Mouse (Mus musculus): Measurements from ENCODE around the gene Ckap5. TPM values are rescaled to one million over a fixed set of nuclear protein-coding genes. Genes with fewer than 3 reads are reported as not detected.

Gene Ckap5
- polyA plus RNA-seq, 1 experiment from 2014 or later, result 164 TPM

DNA sequence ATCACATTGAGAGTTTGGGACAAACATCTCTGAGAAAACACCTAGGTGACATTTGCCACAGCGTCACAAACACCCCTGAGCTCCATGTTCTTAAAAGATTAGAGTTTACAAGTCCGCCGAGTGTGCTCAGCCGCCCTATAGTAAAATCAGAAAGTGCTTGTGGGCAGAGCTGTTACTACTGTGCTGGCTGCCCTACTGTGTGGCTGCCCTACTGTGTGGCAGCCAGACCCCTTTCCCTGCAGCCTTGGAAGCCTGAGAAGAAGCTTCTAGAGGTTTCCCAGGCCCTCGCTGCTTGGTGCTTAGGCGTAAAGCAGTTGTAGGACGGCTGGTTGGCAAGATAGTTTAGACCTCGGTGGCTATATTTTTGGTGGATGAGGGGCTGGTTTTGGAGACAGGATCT lies 133.1 kb downstream of the Ckap5 start:
- no peaks in the 10 kb centered on the region for H3K27me3 ChIP-seq
- peaks cover 76% of the 10 kb centered on the region for H3K36me3 ChIP-seq
- H3K9me3 ChIP-seq, result no peaks in the 10 kb centered on the region
- H3K4me1 ChIP-seq, result no peaks in the 10 kb centered on the region
- no peak for ATAC-seq (ENCODE audit: low FRiP score, low read depth)
- 96% methylated on average over 8 of the region's 8 CpGs for WGBS
- no peak overlapping the region for H3K27ac ChIP-seq (replicated peaks)
- H3K9ac ChIP-seq (replicated peaks), result no peak overlapping the region
- no peak overlapping the region for H3K4me2 ChIP-seq (replicated peaks)
- H3K4me3 ChIP-seq, result no peak overlapping the region

DNA sequence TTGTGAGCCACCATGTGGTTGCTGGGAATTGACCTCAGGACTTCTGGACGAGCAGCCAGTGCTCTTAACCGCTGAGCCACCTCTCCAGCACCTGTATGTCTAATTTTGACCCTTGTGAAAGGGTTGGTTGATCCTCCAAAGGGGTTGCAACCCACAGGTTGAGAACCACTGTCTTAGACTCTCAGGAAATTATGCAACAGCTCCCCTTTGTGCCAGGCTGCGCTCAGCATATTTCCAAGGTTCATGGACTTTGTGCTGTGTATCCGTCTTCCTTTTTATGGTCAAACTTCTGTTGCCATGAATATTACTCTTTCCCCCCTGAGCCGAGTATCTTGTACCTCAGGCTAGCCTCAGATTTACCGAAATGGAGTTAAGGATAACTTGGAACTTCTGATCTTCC lies 134.4 kb downstream of the Ckap5 start:
- H3K9me3 ChIP-seq, result no peaks in the 10 kb centered on the region
- no peak for ATAC-seq (ENCODE audit: low FRiP score, low read depth)
- H3K4me3 ChIP-seq, result no peak overlapping the region
- 91% methylated on average over 6 of the region's 6 CpGs for WGBS
- no peaks in the 10 kb centered on the region for H3K27me3 ChIP-seq
- H3K9ac ChIP-seq (replicated peaks), result no peak overlapping the region
- H3K4me2 ChIP-seq (replicated peaks), result no peak overlapping the region
- no peaks in the 10 kb centered on the region for H3K4me1 ChIP-seq
- H3K27ac ChIP-seq (replicated peaks), result no peak overlapping the region
- peaks cover 71% of the 10 kb centered on the region for H3K36me3 ChIP-seq

DNA sequence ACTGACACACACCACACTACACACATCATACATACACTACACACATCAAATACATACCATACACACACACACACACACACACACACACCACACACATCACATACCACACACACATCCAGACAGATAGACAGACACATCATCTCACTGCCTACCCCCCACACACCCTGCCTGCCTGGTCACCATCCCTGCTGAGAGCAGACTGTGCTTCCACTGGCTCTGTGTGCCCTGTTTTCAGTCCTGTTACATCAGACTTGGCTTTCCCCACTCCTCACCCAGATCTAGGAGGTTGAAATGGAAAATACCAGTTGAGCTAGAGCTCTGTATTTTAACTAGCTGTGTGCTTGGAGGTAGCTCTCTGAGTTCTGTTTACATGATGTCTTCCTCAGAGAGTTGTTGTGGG lies 138.2 kb downstream of the Ckap5 start:
- no peak for ATAC-seq (ENCODE audit: low FRiP score, low read depth)
- Histone ChIP-seq H3K27ac (replicated peaks) (no peak overlapping the region), H3K4me1 (no peaks in the 10 kb centered on the region), H3K36me3 (peaks cover 78% of the 10 kb centered on the region), H3K4me3 (no peak overlapping the region), H3K4me2 (replicated peaks) (no peak overlapping the region), H3K9me3 (no peaks in the 10 kb centered on the region), H3K9ac (replicated peaks) (no peak overlapping the region), H3K27me3 (no peaks in the 10 kb centered on the region)

DNA sequence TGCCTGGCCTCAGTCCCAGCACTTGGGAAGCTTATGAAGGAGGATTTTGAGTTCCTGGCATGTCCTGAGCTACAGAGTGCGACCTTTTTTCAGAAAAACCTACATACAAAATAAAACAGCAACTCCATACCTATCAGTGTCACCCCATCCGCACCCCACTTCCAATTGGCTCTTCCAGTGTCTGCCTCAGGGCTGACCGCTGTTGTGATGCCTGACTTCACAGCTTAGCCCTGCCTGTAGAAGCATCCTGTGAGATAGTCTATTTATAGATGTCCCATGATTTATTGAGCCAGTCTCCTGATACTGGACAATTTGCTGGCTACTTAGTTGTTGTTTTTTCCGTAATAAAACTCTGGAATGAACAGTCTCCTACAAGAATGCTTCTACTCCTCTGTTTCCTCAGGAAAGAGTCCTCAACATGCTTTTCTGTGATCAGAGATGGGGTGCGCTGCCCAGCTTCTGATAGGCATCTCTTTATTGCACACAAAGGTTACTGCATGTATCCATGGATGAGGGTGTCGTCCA lies 139.9 kb downstream of the Ckap5 start:
- H3K27me3 ChIP-seq, result no peaks in the 10 kb centered on the region
- 95% methylated on average over 6 of the region's 6 CpGs for WGBS
- no peaks in the 10 kb centered on the region for H3K4me1 ChIP-seq
- H3K27ac ChIP-seq (replicated peaks), result no peak overlapping the region
- peaks cover 88% of the 10 kb centered on the region for H3K36me3 ChIP-seq
- H3K9ac ChIP-seq (replicated peaks), result no peak overlapping the region
- H3K9me3 ChIP-seq, result no peaks in the 10 kb centered on the region
- H3K4me3 ChIP-seq, result no peak overlapping the region
- no peak overlapping the region for H3K4me2 ChIP-seq (replicated peaks)
- no peak for ATAC-seq (ENCODE audit: low FRiP score, low read depth)

- H3K27me3 ChIP-seq, result no peaks in the 10 kb centered on the region
- no peaks in the 10 kb centered on the region for H3K9me3 ChIP-seq
- H3K4me2 ChIP-seq (replicated peaks), result no peak overlapping the region
- H3K27ac ChIP-seq (replicated peaks), result no peak overlapping the region
- no peak overlapping the region for H3K9ac ChIP-seq (replicated peaks)
- 77% methylated on average over 2 of the region's 2 CpGs for WGBS
- no peak for ATAC-seq (ENCODE audit: low FRiP score, low read depth)
- peaks cover 77% of the 10 kb centered on the region for H3K36me3 ChIP-seq
- H3K4me1 ChIP-seq, result no peaks in the 10 kb centered on the region
- no peak overlapping the region for H3K4me3 ChIP-seq
Measured at GRCm38 (mm10) chr2:91667747-91668146, 141.2 kb downstream of the Ckap5 start.

- H3K36me3 ChIP-seq, result peaks cover 71% of the 10 kb centered on the region
- WGBS, result 91% methylated on average over 8 of the region's 8 CpGs
Measured at GRCm38 (mm10) chr2:91669326-91669725, 142.8 kb downstream of the Ckap5 start.

DNA sequence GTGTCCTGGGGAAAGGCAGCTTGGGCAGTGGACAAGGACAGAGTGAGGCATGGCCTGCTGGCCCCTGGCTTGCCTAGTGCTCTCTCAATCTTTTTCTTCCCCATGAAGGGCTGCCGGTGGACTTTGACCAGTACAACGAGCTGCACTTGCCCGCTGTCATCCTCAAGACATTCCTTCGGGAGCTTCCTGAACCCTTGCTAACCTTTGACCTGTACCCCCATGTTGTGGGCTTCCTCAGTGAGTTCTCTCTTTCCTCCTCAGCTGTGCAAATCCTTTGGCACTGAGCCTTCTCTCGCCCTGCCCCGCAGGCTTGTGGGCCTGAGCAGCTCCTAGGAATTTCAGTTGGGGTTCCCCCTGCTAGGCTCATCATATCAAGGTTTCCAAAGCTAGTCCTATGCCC lies 143.5 kb downstream of the Ckap5 start:
- no peaks in the 10 kb centered on the region for H3K9me3 ChIP-seq
- no peak overlapping the region for H3K4me3 ChIP-seq
- H3K27me3 ChIP-seq, result no peaks in the 10 kb centered on the region
- H3K36me3 ChIP-seq, result peaks cover 71% of the 10 kb centered on the region
- H3K9ac ChIP-seq (replicated peaks), result no peak overlapping the region
- WGBS, result 92% methylated on average over 6 of the region's 6 CpGs
- H3K27ac ChIP-seq (replicated peaks), result no peak overlapping the region
- ATAC-seq (ENCODE audit: low FRiP score, low read depth), result no peak
- H3K4me2 ChIP-seq (replicated peaks), result no peak overlapping the region
- H3K4me1 ChIP-seq, result no peaks in the 10 kb centered on the region

More at GRCm38 (mm10) chr2:91669326-91669725, 142.8 kb downstream of the Ckap5 start:
- no peak overlapping the region for H3K4me3 ChIP-seq
- no peaks in the 10 kb centered on the region for H3K27me3 ChIP-seq
- H3K9ac ChIP-seq (replicated peaks), result no peak overlapping the region
- H3K27ac ChIP-seq (replicated peaks), result no peak overlapping the region
- no peaks in the 10 kb centered on the region for H3K4me1 ChIP-seq
- H3K9me3 ChIP-seq, result no peaks in the 10 kb centered on the region
- no peak overlapping the region for H3K4me2 ChIP-seq (replicated peaks)
- no peak for ATAC-seq (ENCODE audit: low FRiP score, low read depth)

Other genes starting within 250 kb of the Ckap5 start
- gene 1110051M20Rik, start 82.1 kb upstream of the Ckap5 start, polyA plus RNA-seq (2016; fragmentation: Nextera tagmentation; extraction: Ambion mirVana), result 113 and 117 TPM in 2 replicates
- gene Lrp4, start 69.3 kb upstream of the Ckap5 start, polyA plus RNA-seq (2016; fragmentation: Nextera tagmentation; extraction: Ambion mirVana), result 8.5 and 9.8 TPM in 2 replicates
- gene F2, start 109.7 kb downstream of the Ckap5 start, polyA plus RNA-seq (2016; fragmentation: Nextera tagmentation; extraction: Ambion mirVana), result 0.14 TPM in 1 of 2 replicates, not detected in the other
- 11.0 and 13.3 TPM in 2 replicates for gene Zfp408, start 123.0 kb downstream of the Ckap5 start, polyA plus RNA-seq (2016; fragmentation: Nextera tagmentation; extraction: Ambion mirVana)
- gene Arhgap1, start 123.1 kb downstream of the Ckap5 start, polyA plus RNA-seq (2016; fragmentation: Nextera tagmentation; extraction: Ambion mirVana), result 83.7 and 88.9 TPM in 2 replicates
- 35.1 and 36.2 TPM in 2 replicates for gene Atg13, start 183.8 kb downstream of the Ckap5 start, polyA plus RNA-seq (2016; fragmentation: Nextera tagmentation; extraction: Ambion mirVana)
- 22.7 and 23.6 TPM in 2 replicates for gene Harbi1, start 184.1 kb downstream of the Ckap5 start, polyA plus RNA-seq (2016; fragmentation: Nextera tagmentation; extraction: Ambion mirVana)
- gene Ambra1, start 203.4 kb downstream of the Ckap5 start, polyA plus RNA-seq (2016; fragmentation: Nextera tagmentation; extraction: Ambion mirVana), result 26.8 and 27.0 TPM in 2 replicates